Mouse (Mus musculus) thymus, postnatal 0 days (tissue): Measurements from ENCODE around the gene Bhmt. TPM values are rescaled to one million over a fixed set of nuclear protein-coding genes. Genes with fewer than 3 reads are reported as not detected.
"Not testable (repeated sequence)": the region's sequence is repeated elsewhere in the genome, so short reads cannot be mapped to it uniquely, and the experiment has no call there.

Experiments used
- DNase-seq: peaks from one replicate; pipeline ENCODE4 v3.0.0-alpha.2; 2015; ENCODE audit warnings: low spot score
- polyA plus RNA-seq: library from polyadenylated mRNA; unstranded; fragments of >200 nt; fragmentation: Nextera tagmentation; extraction: Ambion mirVana; gene quantifications from 2 replicates; pipeline ENCODE4 v1.2.1, GENCODE M21; 2015

Bhmt gene
- polyA plus RNA-seq, 1 experiment from 2014 or later, result 0.20 TPM

DNA sequence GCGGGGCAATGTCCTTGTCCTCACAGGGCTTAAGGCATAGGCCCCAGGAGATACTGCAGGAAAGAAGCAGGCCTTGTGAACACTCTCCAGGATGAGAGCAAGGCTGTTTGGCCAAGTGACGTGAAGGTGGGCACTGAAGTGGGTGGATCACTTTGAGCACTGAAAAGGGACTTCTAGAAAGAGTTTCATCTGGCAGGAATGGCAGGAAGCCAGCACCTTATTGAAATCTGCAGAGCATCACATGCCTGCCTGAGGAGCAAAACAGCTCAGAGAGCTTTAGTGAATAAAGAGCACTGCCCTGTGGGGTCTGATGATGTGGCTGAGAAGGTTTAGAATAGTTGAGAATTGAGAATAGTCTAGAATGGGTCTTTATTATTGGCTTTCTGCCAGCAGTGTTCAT, 29.3 kb downstream of the Bhmt start:
- no peak for DNase-seq

DNA sequence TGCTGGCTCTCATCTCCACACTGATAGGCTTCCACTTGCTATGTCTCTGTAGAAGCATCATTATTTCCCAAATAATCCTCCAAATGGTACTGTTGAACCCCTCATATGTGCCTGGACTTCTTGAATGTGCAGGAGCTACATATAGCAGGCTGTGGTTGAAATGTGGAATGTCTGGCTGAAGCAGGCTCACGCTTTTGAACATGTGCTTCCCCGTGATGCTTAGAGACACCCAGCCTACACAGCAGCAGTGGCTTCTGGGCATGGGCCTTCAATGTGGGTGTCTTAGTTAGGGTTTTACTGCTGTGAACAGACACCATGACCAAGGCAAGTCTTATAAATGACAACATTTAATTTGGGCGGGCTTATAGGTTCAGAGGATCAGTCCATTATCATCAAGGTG, 30.1 kb downstream of the Bhmt start:
- no peak for DNase-seq

DNA sequence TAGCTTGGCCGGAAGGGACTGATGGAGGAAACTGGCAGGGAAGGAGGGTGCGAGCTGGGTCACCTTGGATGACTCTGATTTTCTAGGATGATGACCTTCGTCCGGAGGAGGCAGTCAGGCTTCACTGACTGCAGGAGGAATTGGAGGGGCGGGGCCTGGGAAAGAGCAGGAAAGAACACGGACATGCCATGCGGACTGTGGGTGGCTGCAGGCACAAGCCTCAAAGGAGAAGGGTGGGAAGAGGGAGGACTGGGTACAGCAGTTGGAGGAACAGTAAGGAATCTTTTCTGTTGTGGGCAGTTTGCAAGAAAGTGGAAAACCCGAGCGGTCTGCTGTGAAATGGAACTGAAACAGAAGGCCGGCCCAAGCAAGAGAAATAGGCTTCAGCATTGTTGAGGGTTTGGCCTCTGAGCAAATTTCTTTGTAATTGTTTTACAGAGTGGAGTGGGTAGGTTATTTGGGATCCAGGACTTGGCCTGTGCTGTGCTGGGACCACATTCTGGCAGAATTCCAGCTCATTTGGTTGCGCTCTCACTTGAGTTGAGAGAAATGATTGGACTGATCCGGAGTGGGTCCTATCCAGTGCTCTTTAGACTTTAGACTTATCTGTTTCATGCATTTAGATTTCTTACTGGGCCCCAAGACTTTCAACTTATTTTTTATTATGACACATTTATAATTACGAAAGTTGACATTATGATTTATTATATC, 30.7 kb downstream of the Bhmt start:
- no peak for DNase-seq

DNA sequence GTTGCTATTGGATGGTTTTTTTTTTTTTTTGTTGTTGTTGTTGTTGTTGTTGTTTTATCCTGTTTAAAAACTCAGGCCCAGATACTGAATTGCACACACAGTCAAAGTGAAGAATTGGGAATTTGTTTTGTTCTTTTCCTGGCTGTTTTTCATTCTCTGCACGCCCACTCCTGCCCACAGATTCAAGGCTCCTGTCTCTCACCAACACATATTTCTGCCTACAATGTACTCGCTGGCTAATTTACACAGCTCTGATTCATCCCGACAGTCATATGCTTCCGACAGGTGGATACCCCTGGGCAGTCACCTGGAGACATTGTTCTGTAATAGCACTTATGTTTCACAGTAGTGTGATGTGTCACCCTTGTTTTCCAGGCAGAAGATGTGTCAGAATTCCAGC, 33.1 kb downstream of the Bhmt start:
- no peak for DNase-seq

DNA sequence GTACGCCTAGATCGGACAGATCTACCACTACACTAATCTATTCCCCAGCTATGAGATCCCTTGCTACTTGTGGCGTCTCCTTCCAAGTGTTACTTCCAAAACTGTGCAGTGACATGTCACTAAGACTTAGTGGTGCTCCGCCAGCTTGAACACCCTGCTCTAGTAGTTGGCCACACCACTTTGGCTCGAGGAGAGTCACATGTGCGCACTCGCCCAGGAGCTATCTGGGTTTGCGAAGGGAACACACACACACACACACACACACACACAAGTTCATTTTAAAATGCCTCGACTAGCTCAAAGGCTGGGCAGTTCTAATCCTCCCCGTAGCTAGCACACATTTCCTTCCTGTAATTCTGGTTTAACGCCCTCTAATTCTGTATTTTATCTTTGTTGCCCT, 36.2 kb downstream of the Bhmt start:
- DNase-seq, result no peak

DNA sequence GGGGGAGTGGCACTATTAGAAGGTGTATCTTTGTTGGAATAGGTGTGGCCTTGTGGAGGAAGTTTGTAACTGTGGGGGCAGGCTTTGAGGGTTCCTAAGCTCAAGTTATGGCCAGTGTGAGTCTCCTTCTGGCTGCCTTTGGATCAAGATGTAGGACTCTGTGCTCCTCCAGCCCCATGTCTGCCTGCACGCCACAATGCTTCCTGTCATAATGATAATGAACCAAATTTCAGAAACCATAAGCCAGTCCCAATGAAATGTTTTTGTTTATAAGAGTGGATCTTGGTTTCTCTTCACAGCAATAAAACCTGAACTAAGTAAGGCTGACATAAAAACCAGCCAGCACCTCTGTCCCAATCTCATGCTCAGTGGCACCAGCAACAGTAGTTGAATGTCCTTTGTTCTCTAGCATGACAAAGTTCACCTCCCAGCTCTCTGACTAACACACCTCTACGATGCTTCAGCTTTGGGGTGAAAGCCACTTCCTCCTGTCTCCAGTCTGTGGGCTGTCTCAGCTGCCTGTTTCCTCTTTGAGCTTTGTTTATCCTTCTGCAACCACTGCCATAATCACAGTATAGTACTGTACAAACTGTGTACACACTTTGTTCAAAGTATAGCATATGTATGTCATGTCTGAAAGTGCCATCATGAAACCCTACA, 44.6 kb downstream of the Bhmt start:
- peak; percentile 75 for DNase-seq

DNA sequence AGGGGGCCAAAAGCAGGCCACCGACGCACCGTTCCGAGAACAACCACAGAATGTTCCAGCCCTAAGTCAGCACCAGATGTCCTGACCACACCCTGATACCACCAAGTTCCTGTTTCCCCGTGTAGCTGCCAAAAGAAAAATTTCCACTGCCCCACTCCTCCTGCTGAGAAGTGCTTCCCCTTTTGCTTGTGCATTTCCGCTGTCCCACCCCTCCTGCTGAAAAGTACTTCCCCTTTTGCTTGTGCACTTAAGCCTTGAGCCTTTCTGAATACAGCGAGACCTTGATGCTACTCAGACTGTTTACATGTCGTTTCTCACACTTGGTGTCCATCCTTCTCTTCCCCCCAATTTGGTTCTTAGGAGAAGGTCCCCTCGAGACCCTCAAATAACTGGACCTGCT, 55.2 kb downstream of the Bhmt start:
- DNase-seq, result not testable (repeated sequence)

DNA sequence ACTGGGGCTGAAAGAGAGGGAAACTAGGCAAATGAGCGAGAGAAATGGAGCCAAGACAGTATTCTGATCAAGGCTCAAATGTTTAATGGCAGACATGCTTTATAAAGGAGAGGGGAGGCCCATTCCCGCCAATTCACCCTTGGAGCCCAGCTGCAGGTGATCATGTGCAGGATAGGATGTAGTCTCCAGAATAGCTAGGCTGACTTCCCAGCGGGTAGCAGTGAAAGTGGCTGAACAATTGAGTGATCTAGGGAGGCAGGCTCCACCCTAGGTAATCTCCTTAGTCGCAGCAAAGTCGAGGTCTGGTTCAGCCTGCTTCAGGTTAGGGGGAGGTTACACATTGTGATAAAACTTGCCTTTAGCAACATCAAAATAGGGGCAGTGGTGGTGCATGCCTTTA, 57.3 kb downstream of the Bhmt start:
- DNase-seq, result no peak

DNA sequence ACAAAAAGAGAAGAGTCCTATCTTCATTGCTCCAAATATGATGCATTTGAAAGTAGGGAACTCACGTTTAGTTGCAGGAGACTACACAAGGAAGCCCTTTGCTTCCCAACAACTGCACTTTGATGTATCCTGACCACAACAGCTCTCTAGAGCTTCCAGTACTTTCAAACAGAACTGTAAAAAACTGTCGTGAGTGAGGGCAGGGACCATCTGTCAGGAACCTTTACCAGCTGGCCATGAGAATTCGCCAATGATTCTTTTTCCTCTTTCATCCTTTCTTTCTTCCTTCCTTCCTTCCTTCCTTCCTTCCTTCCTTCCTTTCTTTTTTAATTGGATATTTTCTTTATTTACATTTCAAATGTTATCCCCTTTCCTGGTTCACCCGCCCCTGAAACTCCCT, 68.1 kb downstream of the Bhmt start:
- no peak for DNase-seq

Other genes with a start within 250 kb of the Bhmt start
- 4.7 and 6.0 TPM in 2 replicates for gene Jmy, start 138.2 kb downstream of the Bhmt start, polyA plus RNA-seq
- gene Bhmt2, start 36.3 kb upstream of the Bhmt start, polyA plus RNA-seq, result not detected in 2 replicates
- gene Dmgdh, start 36.5 kb upstream of the Bhmt start, polyA plus RNA-seq, result not detected in 2 replicates
- 3.2 and 3.7 TPM in 2 replicates for gene Arsb, start 133.7 kb upstream of the Bhmt start, polyA plus RNA-seq